Mouse (Mus musculus) kidney, adult 2 months (tissue): ENCODE data around the gene Ltbp1.

Source experiments
- CTCF ChIP-seq: fragments of 200-500 bp; conservative IDR thresholded peaks from 2 replicates; pipeline ENCODE4 v1.5.1; 2011; ENCODE audit warnings: low read depth, mild to moderate bottlenecking, control low read depth, low read length, moderate library complexity, mixed read lengths; ENCODE audit not compliant: insufficient read depth, insufficient read length
- POLR2A ChIP-seq: fragments of 200-500 bp; IDR thresholded peaks from one replicate; pipeline ENCODE4 v1.6.1; 2011; ENCODE audit warnings: low read depth, low read length, control low read depth

- TF ChIP-seq POLR2A (no peak), CTCF (no peak)
Measured at GRCm38 (mm10) chr17:74968738-74969271, 36.6 kb upstream of the Ltbp1 start.
